Mouse (Mus musculus) spleen, postnatal 10 days (tissue): Measurements from ENCODE around the gene Comt.

Experiments
- DNase-seq, 2 experiments: peaks; one replicate each; pipeline ENCODE4 v3.0.0; 2021 to 2022; ENCODE audit warnings: low spot score in 2 of 2

Comt gene

GRCm38 (mm10) chr16:18433341-18433920 is 6.8 kb upstream of the Comt start:
- DNase-seq, result no peak

GRCm38 (mm10) chr16:18430641-18431212 is 4.1 kb upstream of the Comt start:
- no peak for DNase-seq

GRCm38 (mm10) chr16:18429641-18430040 is 3.0 kb upstream of the Comt start:
- DNase-seq, result peak in 1 of 2 experiments; percentile 58

GRCm38 (mm10) chr16:18428516-18429042 is 1.9 kb upstream of the Comt start:
- peak; percentile 74 to 79 for DNase-seq

- peak in 1 of 2 experiments; percentile 48 for DNase-seq
Observed at GRCm38 (mm10) chr16:18428011-18428515, 1.4 kb upstream of the Comt start.

GRCm38 (mm10) chr16:18426215-18426791 is 349 bp downstream of the Comt start, which contains the start of gene Txnrd2:
Gene Txnrd2 (plus strand): TSS chr16:18426384.
- DNase-seq, result peak; percentile 90 to 92

- DNase-seq, result peak; percentile 38 to 51
Observed at GRCm38 (mm10) chr16:18425475-18426214, 1.0 kb downstream of the Comt start.

- no peak for DNase-seq
Observed at GRCm38 (mm10) chr16:18424364-18425045, 2.1 kb downstream of the Comt start.

- no peak for DNase-seq
Observed at GRCm38 (mm10) chr16:18423915-18424265, 2.8 kb downstream of the Comt start.

GRCm38 (mm10) chr16:18423203-18423914 is 3.3 kb downstream of the Comt start:
- DNase-seq, result no peak

GRCm38 (mm10) chr16:18420571-18420970 is 6.1 kb downstream of the Comt start:
- no peak for DNase-seq

GRCm38 (mm10) chr16:18419603-18420026 is 7.0 kb downstream of the Comt start:
- no peak for DNase-seq

GRCm38 (mm10) chr16:18418756-18419602 is 7.7 kb downstream of the Comt start:
- peak in 1 of 2 experiments; percentile 16 for DNase-seq

- no peak for DNase-seq
Observed at GRCm38 (mm10) chr16:18417491-18417890, 9.2 kb downstream of the Comt start.

- DNase-seq, result no peak
Observed at GRCm38 (mm10) chr16:18416837-18417236, 9.8 kb downstream of the Comt start.

- DNase-seq, result peak in 1 of 2 experiments; percentile 10
Observed at GRCm38 (mm10) chr16:18416094-18416761, 10.4 kb downstream of the Comt start.

GRCm38 (mm10) chr16:18413032-18413816 is 13.4 kb downstream of the Comt start:
- DNase-seq, result no peak

GRCm38 (mm10) chr16:18411802-18412476 is 14.7 kb downstream of the Comt start:
- no peak for DNase-seq
